Mouse (Mus musculus) telencephalon, adult 2 months (tissue): ENCODE measurements around the gene Bola1.
A peak's percentile ranks its signal among the peaks of the same experiment; 100 is the strongest.

Experiments used
- DNase-seq: peaks from one replicate; pipeline ENCODE4 v3.0.0-alpha.2; 2011; ENCODE audit warnings: low read depth, low spot score

The Bola1 gene

GRCm38 (mm10) chr3:96219661-96220130, at the start of gene Bola1, which contains the start of gene Hist2h2ab:
Bola1 (minus strand) TSS chr3:96219709.
Hist2h2ab (plus strand) TSS chr3:96219865.
- DNase-seq: peak; percentile 98

DNA sequence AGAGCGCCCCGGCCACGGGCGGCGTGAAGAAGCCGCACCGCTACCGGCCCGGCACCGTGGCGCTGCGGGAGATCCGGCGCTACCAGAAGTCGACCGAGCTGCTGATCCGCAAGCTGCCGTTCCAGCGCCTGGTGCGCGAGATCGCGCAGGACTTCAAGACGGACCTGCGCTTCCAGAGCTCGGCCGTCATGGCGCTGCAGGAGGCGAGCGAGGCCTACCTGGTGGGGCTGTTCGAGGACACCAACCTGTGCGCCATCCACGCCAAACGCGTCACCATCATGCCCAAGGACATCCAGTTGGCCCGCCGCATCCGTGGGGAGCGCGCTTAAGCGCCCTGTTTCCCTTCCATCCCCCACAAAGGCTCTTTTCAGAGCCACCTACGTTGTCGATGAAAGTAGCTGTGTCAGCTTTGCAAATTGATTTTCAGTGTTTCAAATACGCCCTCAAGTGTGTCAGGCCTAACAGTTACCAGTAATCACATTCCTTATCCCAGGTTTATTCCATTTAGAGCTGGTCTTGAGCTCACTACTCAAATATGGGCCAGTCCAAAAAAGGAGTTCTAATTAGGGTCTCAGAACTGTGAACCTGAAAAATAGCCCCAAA, 49.4 kb upstream of the Bola1 start:
- peak; percentile 36 for DNase-seq

DNA sequence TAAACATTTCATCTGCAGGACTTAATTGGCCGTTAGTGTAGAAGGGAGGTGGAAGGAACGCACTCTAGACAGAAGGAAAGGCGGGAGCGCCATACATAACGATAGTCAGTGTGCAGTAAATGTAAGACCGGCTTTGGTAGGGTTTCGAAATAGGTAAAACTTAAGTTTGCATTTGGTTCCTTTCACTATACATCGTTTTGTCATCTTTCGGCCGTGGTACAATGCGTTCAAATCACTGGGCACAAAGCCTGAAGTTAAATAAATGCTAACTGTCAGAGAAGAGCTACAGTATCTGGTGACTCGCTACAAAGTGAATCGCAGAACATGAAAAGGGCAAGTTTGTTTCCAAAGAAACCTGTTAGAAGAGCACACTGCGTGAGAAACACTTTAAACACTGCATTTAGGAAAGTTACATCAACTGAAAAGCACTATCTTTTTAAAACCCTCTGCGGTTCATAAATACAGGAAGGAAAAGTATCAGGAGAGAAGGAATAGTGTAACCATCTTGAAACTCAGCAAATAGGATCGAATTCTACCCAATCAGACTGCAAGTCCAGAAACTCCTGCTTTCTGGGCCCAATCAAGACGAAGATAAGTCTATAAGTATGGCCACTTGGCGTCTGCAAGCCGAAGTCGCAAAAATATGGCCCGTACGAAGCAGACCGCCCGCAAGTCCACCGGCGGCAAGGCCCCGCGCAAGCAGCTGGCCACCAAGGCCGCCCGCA, 48.7 kb upstream of the Bola1 start, which contains the start of gene Hist2h3b:
Gene Hist2h3b (plus strand): TSS at position 604 of the 725 bp plus-strand sequence.
- peak; percentile 96 for DNase-seq

- DNase-seq: no peak
Observed at GRCm38 (mm10) chr3:96267541-96267940, 48.0 kb upstream of the Bola1 start.

- DNase-seq: no peak
Observed at GRCm38 (mm10) chr3:96266132-96266710, 46.7 kb upstream of the Bola1 start.

DNA sequence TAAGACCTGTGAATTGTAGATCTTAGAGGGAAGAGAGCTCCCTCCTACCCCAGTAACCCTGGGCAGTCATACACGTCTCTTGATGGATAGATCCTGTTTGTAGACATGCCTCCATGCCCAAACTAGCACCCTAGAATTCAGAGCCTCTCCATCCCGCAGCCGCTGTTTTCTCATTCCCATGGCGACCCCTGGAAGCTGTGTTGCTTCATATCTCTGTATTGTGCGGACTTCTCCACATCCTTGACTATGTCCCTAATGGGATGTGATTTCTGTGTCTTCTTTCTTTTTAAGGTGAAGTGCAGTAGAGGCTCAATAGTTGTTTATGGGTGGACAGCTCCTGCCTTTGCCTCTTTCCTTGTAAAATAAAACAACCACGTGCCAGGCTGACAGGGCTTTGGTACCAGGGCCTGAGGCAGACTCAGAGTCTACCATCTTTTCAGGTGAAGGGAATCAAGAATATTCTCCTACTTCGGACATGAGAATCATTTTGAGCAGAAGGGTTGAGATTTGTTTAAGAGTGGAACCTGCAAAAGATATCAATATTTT, 45.0 kb upstream of the Bola1 start:
- DNase-seq: no peak

GRCm38 (mm10) chr3:96263558-96264403, 44.3 kb upstream of the Bola1 start:
- no peak for DNase-seq

DNA sequence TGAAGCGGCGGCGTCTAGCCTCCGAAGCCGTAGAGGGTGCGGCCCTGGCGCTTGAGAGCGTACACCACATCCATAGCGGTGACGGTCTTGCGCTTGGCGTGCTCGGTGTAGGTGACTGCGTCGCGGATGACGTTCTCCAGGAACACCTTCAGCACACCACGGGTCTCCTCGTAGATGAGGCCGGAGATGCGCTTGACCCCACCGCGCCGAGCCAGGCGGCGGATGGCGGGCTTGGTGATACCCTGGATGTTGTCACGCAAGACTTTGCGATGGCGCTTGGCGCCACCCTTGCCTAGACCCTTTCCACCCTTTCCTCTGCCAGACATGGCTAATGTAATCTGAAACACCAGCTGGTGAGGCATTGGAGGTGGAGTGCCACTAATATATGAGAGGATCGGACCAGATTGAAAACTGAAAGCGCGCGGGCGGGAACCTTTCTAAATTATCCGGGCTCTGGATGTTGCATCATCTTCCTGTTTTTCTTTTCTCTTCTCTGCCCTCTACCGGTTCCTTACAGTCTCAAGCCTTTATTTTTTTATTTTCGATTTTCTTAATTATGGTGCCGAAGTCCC, 43.6 kb upstream of the Bola1 start, which contains the start of gene Hist2h4:
Gene Hist2h4 (minus strand): TSS at position 333 of the 572 bp plus-strand sequence.
- DNase-seq: peak; percentile 96

- peak; percentile 96 for DNase-seq
Observed at GRCm38 (mm10) chr3:96262216-96262875, 42.8 kb upstream of the Bola1 start.

GRCm38 (mm10) chr3:96261623-96262022, 42.1 kb upstream of the Bola1 start:
- DNase-seq: no peak

- DNase-seq: no peak
Observed at GRCm38 (mm10) chr3:96260220-96260619, 40.7 kb upstream of the Bola1 start.

DNA sequence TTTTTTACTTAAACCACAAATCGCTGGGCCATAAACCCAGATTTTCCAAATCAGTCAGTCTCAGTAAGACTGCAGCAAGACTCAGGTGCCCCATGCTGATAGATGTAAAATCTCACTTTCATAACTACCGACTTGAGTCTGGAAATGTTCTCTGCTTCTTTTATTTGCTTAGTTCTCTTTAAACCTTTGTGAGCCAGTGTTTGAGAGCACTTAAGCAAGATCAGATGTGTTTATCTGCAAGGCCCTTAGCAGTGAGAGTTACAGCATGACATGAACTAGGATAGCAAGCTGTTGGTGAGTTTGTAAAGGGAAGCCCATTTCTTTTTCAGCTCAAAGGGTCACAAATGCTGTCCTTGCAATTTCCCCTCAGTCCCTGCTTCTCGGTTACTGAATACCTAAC, 37.7 kb upstream of the Bola1 start:
- no peak for DNase-seq

GRCm38 (mm10) chr3:96255926-96256593, 36.6 kb upstream of the Bola1 start:
- DNase-seq: no peak

- no peak for DNase-seq
Observed at GRCm38 (mm10) chr3:96254683-96255355, 35.3 kb upstream of the Bola1 start.

DNA sequence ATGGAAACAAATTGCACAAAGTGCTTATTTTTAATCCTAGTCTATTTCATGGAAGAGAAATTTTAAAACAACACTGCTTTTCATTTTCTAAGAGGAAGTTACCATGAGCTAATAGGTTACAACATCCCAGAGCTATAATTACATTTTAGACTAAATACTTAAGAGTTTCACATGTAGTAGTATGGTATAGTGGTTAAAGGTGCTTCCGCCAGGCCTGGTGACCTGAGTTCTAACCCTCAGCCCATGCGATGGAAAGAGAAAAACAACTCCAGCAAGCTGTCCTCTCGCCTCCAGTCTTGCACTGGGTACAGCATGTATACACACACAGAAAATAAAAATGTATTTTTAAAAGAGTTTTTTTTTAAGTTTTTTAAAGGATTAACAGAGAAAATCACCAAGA, 32.3 kb upstream of the Bola1 start:
- no peak for DNase-seq

DNA sequence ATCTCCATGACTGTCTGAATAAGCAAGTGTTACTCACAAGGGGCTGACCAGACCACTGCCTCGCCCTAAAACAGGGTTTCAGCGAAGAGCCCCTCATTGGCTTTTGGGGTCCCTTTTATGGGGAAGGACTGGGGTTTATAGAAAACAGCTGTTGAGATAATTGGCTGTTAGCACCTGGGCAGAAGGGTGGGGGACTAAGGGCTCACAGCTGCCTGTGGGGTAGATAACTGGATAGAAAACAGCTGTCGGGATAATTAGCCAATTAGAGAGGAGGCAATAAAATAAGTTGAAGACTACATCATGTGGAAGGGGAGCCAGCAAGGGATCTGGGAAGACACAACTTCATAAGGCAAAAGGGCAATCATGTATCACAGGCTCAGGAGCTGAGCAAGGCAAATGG, 31.4 kb upstream of the Bola1 start:
- DNase-seq: no peak

DNA sequence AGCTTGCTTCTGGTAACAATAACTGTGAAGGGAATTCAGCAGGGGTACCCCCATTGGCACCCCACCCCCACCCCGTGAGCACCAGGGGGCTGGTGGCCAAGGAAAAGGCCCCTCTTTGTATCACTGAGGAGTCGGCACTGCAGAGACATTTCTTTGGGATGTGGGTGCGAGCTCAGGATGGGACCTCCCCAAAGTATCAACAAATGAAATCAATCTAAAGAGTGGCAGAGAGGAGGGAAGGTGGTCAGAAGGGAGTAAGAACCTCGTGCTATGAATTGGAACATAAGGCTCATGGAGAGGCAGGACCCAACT, 29.5 kb upstream of the Bola1 start:
- no peak for DNase-seq

- DNase-seq: no peak
Observed at GRCm38 (mm10) chr3:96248141-96249033, 28.9 kb upstream of the Bola1 start.
